Mouse (Mus musculus): ENCODE results near the gene Alg9. TPM values are rescaled to one million over a fixed set of nuclear protein-coding genes. Genes with fewer than 3 reads are reported as not detected.

Gene Alg9
- polyA plus RNA-seq, 1 experiment from 2014 or later, result 40.4 TPM

DNA sequence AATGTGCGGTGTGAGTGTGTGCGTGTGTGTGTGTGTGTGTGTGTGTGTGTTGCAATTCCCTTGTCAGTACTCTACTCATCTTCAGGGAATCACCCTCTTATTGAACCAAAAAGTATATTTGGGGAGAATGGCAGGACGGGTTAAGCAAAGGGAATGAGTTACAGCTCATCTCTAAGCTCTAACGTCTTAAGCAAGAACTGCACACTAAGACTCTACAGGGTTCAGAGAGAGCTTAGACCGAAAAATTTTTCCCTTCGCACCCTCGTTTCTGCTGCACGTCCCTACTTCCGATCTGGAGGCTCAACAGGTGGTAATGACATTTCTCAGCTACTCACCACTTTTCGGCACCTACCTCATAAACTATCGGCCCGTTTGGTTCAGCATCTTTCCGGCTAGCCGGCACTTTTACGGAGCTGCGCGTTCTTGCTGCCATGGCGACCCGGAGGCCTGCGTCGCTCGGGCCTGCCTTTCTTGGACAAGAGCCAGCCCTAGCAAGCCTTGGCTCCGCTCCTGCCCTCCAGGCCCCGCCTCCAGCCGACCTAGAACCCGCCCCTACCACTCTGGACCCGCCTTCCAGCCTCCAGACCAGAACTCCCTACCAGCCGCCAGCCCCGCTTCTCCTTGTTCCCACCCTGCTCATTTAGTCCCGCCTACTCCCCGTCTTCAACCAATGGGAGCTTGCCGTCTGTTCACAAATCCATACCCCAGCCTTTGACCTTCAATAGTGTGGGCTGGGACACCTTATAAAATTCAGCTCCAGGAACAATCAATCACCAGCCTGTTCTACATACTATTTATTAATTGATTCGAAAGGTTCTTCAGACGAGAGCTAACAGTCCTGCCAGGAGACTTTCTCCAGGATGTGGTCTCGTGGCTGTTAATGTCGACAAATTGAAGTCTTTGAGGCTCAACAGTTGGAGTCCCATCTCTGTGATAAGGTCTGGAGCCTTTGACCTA lies 35.6 kb upstream of the Alg9 start, which contains the start of gene Dixdc1:
Gene Dixdc1 (minus strand): TSS at position 604 of the 957 bp plus-strand sequence.
- H3K4me3 ChIP-seq (ENCODE audit: low read depth, low read length), result peak within 1 kb of the TSS; percentile 22
- H3K4me2 ChIP-seq (ENCODE audit: low read depth, severe bottlenecking), result peak within 1 kb of the TSS; percentile 47
- H3K4me1 ChIP-seq (ENCODE audit: control insufficient read depth, insufficient read depth, low read length), result peaks cover 5% of the 10 kb centered on the region; the same call in 1 of the 2 replicates
- H3K9me3 ChIP-seq (ENCODE audit: control insufficient read depth, low read length), result no peaks in the 10 kb centered on the region
- H3K27ac ChIP-seq (replicated peaks; ENCODE audit: low read depth, low read length), result no peak within 1 kb of the TSS
- H3K9ac ChIP-seq (ENCODE audit: low read length), result no peak within 1 kb of the TSS
- ATAC-seq (ENCODE audit: insufficient number of reproducible peaks, low FRiP score, low TSS enrichment, low read depth) (peak; percentile 96), DNase-seq (ENCODE audit: low spot score) (peak; percentile 95)
- no peaks in the 10 kb centered on the region for H3K36me3 ChIP-seq (ENCODE audit: control insufficient read depth, insufficient read depth, low read length)
- 12% methylated on average over 36 of the region's 36 CpGs for WGBS
- no peaks in the 10 kb centered on the region for H3K27me3 ChIP-seq (ENCODE audit: control insufficient read depth, insufficient read depth, low read length)

DNA sequence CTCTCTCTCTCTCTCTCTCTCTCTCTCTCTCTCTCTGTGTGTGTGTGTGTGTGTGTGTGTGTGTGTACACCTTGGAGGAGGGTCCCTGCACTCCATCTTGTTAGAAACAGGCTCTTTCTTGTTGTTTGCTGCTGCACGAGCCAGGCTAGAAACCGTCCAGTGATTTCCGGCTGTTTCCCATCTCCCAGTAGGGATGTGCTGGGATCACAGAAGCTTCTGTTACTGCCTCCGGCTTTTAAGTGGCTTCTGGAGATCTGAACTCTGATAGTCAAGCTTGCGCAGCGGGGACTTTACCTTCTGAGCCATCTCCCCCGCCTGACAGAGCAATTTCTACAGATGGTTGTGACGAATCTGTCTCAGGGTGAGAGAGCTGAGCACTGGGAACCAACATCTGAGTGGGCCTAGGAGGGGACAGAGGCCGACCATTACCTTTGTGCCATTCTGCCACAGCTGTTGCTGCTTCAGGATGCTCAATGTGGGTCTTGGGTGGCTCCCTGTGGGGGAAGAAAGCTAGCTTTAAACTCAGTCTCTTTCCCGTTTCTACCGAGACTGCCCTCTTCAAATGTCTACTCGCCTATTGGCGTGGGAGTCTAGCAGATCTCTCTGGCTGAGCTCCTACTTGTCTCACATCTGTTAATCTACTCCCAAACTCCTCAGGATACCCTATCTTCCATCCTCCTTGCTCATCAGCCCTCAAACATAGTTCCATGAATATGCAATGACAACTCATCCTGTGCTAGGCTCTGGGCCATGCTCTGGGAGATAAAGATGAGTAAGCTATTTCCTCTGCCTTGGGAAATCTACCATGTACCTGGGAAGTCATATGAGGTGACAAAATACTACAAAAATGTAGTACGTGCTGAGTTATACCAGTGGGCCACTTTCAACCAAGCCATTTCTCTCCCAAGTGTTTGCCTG lies 33.7 kb upstream of the Alg9 start:
- ATAC-seq (ENCODE audit: insufficient number of reproducible peaks, low FRiP score, low TSS enrichment, low read depth) (no peak), DNase-seq (ENCODE audit: low spot score) (no peak)
- Histone ChIP-seq H3K36me3 (ENCODE audit: control insufficient read depth, insufficient read depth, low read length) (no peaks in the 10 kb centered on the region), H3K4me1 (ENCODE audit: control insufficient read depth, insufficient read depth, low read length) (peaks cover 7% of the 10 kb centered on the region; the same call in 1 of the 2 replicates), H3K9me3 (ENCODE audit: control insufficient read depth, low read length) (no peaks in the 10 kb centered on the region), H3K4me3 (ENCODE audit: low read depth, low read length) (no peak overlapping the region), H3K4me2 (ENCODE audit: low read depth, severe bottlenecking) (no peak overlapping the region), H3K27ac (replicated peaks; ENCODE audit: low read depth, low read length) (no peak overlapping the region), H3K27me3 (ENCODE audit: control insufficient read depth, insufficient read depth, low read length) (no peaks in the 10 kb centered on the region), H3K9ac (ENCODE audit: low read length) (no peak overlapping the region)
- WGBS, result 82% methylated on average over 14 of the region's 14 CpGs

DNA sequence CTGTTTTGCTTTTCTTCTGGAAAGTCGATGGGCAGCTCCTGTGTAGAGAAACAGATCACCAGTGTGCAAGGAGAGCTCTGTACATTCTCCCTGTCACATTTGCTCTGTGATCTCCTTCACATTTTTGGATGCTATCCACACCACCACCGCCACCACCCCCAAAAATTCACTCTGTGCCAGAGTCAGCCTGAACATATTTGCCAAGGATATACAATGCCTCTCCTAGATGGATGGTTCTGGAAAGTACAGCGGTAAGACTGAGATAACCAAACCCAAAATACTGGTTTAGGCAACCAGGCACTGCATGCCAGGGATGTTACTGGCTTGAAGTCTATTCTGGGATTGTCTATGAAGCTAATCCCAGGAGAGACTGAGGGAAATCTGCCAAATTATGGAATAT lies 32.6 kb upstream of the Alg9 start:
- no peak overlapping the region for H3K9ac ChIP-seq (ENCODE audit: low read length)
- H3K4me2 ChIP-seq (ENCODE audit: low read depth, severe bottlenecking), result no peak overlapping the region
- ATAC-seq (ENCODE audit: insufficient number of reproducible peaks, low FRiP score, low TSS enrichment, low read depth) (no peak), DNase-seq (ENCODE audit: low spot score) (no peak)
- H3K4me1 ChIP-seq (ENCODE audit: control insufficient read depth, insufficient read depth, low read length), result peaks cover 8% of the 10 kb centered on the region; the same call in 1 of the 2 replicates
- no peaks in the 10 kb centered on the region for H3K36me3 ChIP-seq (ENCODE audit: control insufficient read depth, insufficient read depth, low read length)
- no peaks in the 10 kb centered on the region for H3K9me3 ChIP-seq (ENCODE audit: control insufficient read depth, low read length)
- H3K4me3 ChIP-seq (ENCODE audit: low read depth, low read length), result no peak overlapping the region
- H3K27me3 ChIP-seq (ENCODE audit: control insufficient read depth, insufficient read depth, low read length), result no peaks in the 10 kb centered on the region
- WGBS, result 93% methylated on average over 3 of the region's 3 CpGs
- no peak overlapping the region for H3K27ac ChIP-seq (replicated peaks; ENCODE audit: low read depth, low read length)

DNA sequence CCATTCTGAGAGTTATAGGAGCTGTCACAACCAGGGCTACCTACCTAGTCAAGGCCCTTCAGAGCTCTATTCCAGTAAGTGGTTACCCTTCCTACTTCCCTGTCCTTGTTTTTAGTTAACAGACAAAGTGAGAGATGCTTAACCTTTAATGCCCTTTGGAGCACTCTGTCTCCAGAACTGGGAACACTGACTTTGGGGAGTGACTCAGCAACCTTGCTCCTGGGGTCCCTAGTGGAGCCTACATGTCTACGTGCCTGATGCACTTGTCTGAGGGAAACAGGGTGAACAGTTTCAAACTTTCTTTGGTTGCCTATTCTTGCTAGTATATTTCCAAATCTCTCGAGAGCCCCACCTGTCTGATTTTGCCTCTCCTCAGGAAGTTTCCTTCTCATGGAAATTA lies 32.1 kb upstream of the Alg9 start:
- no peak overlapping the region for H3K27ac ChIP-seq (replicated peaks; ENCODE audit: low read depth, low read length)
- no peak for ATAC-seq (ENCODE audit: insufficient number of reproducible peaks, low FRiP score, low TSS enrichment, low read depth)
- peaks cover 8% of the 10 kb centered on the region; the same call in 1 of the 2 replicates for H3K4me1 ChIP-seq (ENCODE audit: control insufficient read depth, insufficient read depth, low read length)
- H3K9ac ChIP-seq (ENCODE audit: low read length), result no peak overlapping the region
- no peak overlapping the region for H3K4me3 ChIP-seq (ENCODE audit: low read depth, low read length)
- no peaks in the 10 kb centered on the region for H3K36me3 ChIP-seq (ENCODE audit: control insufficient read depth, insufficient read depth, low read length)
- no peaks in the 10 kb centered on the region for H3K27me3 ChIP-seq (ENCODE audit: control insufficient read depth, insufficient read depth, low read length)
- no peaks in the 10 kb centered on the region for H3K9me3 ChIP-seq (ENCODE audit: control insufficient read depth, low read length)
- DNase-seq (ENCODE audit: low spot score), result no peak
- WGBS, result 73% methylated on average over 2 of the region's 2 CpGs
- no peak overlapping the region for H3K4me2 ChIP-seq (ENCODE audit: low read depth, severe bottlenecking)

DNA sequence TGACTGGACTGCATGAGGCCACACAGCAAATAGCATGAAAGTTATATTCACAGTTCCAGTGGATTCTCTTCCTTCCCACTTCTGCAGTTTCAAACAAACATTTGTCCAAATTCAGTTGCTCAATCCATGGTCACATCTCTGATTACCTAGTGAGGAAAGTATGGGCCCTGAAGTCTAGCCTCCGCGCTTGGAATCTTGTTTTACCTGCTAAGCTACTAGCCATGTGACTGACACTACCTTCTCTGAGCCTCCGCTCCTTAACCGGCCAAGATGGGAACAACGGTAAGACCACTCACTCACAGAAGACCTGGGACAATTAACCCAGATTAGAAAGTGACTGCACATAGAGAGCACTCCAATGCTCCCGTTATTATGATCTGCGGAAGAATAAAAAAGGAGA lies 29.0 kb upstream of the Alg9 start:
- Histone ChIP-seq H3K4me2 (ENCODE audit: low read depth, severe bottlenecking) (peak overlapping the region; percentile 55; the same call in 1 of the 2 replicates), H3K9me3 (ENCODE audit: control insufficient read depth, low read length) (no peaks in the 10 kb centered on the region), H3K4me3 (ENCODE audit: low read depth, low read length) (0 out of 2 replicates have a peak overlapping the region, but pooled peaks have one; percentile 20), H3K27me3 (ENCODE audit: control insufficient read depth, insufficient read depth, low read length) (no peaks in the 10 kb centered on the region), H3K27ac (replicated peaks; ENCODE audit: low read depth, low read length) (no peak overlapping the region), H3K4me1 (ENCODE audit: control insufficient read depth, insufficient read depth, low read length) (0 out of 2 replicates have a peak, but pooled peaks cover 3% of the 10 kb centered on the region), H3K36me3 (ENCODE audit: control insufficient read depth, insufficient read depth, low read length) (no peaks in the 10 kb centered on the region), H3K9ac (ENCODE audit: low read length) (peak overlapping the region; percentile 46; the same call in 1 of the 2 replicates)
- 13% methylated on average over 7 of the region's 7 CpGs for WGBS
- no peak for ATAC-seq (ENCODE audit: insufficient number of reproducible peaks, low FRiP score, low TSS enrichment, low read depth)
- DNase-seq (ENCODE audit: low spot score), result no peak

DNA sequence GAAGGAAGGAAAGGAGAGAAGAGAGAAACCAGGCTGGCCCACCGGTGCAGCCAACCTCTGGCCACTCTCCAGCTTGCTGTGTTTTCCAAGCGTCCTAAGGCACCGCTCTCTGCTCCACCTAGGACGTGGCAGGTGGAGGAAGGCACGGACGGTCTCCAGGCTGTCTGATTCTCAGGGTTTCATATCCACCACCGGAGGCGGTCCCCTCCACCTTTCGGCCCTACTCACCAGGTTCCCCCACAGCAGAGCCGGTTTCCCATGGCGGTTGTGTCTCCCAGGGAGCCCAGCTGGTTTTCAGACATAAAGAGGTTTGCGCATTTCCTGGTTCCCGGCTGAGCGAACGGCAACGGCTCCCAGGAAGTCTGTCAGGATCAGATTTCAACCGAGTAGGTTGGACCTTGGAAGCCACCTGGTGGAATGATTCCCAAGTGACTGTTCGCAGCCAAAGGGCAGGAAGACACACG lies 28.6 kb upstream of the Alg9 start, which contains the start of gene 2310030G06Rik:
Gene 2310030G06Rik (minus strand): TSS at position 323 of the 464 bp plus-strand sequence.
- Histone ChIP-seq H3K4me2 (ENCODE audit: low read depth, severe bottlenecking) (peak within 1 kb of the TSS; percentile 55), H3K27ac (replicated peaks; ENCODE audit: low read depth, low read length) (no peak within 1 kb of the TSS), H3K9ac (ENCODE audit: low read length) (peak within 1 kb of the TSS; percentile 46; the same call in 1 of the 2 replicates), H3K9me3 (ENCODE audit: control insufficient read depth, low read length) (no peaks in the 10 kb centered on the region), H3K36me3 (ENCODE audit: control insufficient read depth, insufficient read depth, low read length) (no peaks in the 10 kb centered on the region), H3K4me3 (ENCODE audit: low read depth, low read length) (peak within 1 kb of the TSS; percentile 20), H3K4me1 (ENCODE audit: control insufficient read depth, insufficient read depth, low read length) (0 out of 2 replicates have a peak, but pooled peaks cover 3% of the 10 kb centered on the region), H3K27me3 (ENCODE audit: control insufficient read depth, insufficient read depth, low read length) (no peaks in the 10 kb centered on the region)
- WGBS, result 2% methylated on average over 19 of the region's 19 CpGs
- no peak for ATAC-seq (ENCODE audit: insufficient number of reproducible peaks, low FRiP score, low TSS enrichment, low read depth)
- DNase-seq (ENCODE audit: low spot score), result peak; percentile 58

DNA sequence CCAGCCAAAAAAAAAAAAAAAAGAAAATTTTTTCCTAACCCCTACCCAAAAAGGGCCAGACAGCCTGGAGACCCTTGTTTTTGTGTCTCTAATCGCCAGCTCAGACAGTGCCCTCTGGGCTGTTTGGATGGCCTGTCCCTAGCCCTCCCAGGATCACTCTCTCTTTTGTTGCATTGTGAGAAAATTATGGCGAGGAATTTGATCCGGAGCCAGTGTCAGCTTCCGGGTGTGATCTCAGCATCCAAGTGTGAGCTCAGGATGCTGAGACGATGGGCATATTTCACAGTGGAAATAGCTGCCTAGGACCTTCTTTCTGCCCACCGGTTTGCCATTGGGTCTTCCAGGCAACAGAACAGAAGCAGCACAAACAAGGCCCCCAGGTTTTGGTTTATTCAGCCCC lies 24.1 kb upstream of the Alg9 start:
- no peak overlapping the region for H3K4me2 ChIP-seq (ENCODE audit: low read depth, severe bottlenecking)
- no peaks in the 10 kb centered on the region for H3K27me3 ChIP-seq (ENCODE audit: control insufficient read depth, insufficient read depth, low read length)
- no peak overlapping the region for H3K4me3 ChIP-seq (ENCODE audit: low read depth, low read length)
- no peaks in the 10 kb centered on the region for H3K36me3 ChIP-seq (ENCODE audit: control insufficient read depth, insufficient read depth, low read length)
- 85% methylated on average over 6 of the region's 6 CpGs for WGBS
- no peaks in the 10 kb centered on the region for H3K9me3 ChIP-seq (ENCODE audit: control insufficient read depth, low read length)
- H3K9ac ChIP-seq (ENCODE audit: low read length), result no peak overlapping the region
- ATAC-seq (ENCODE audit: insufficient number of reproducible peaks, low FRiP score, low TSS enrichment, low read depth) (no peak), DNase-seq (ENCODE audit: low spot score) (no peak)
- no peak overlapping the region for H3K27ac ChIP-seq (replicated peaks; ENCODE audit: low read depth, low read length)
- 0 out of 2 replicates have a peak, but pooled peaks cover 3% of the 10 kb centered on the region for H3K4me1 ChIP-seq (ENCODE audit: control insufficient read depth, insufficient read depth, low read length)

DNA sequence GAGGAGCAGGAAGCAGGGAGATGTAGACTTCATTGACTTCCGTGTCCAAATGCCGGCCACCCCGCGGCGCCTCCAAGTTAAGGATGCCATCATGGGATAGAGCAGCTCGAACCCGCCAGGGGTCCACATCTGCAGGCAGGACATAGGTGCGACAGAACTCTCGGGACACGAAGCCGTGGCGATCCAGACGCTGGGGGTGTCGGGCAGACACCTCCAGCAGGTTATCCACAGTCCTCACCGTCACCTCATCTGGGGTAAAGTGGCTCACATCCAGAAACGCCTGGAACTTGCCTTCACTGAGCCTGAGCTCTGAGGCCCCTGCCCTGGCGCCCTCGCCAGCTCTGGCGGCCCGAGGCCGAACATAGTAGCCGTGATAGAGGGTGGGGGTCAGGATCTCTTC lies 23.5 kb upstream of the Alg9 start, which contains the start of gene Cryab:
Gene Cryab (plus strand): TSS at position 3 of the 400 bp plus-strand sequence.
- Histone ChIP-seq H3K36me3 (ENCODE audit: control insufficient read depth, insufficient read depth, low read length) (no peaks in the 10 kb centered on the region), H3K4me3 (ENCODE audit: low read depth, low read length) (no peak within 1 kb of the TSS), H3K9me3 (ENCODE audit: control insufficient read depth, low read length) (no peaks in the 10 kb centered on the region), H3K4me2 (ENCODE audit: low read depth, severe bottlenecking) (no peak within 1 kb of the TSS), H3K4me1 (ENCODE audit: control insufficient read depth, insufficient read depth, low read length) (no peaks in the 10 kb centered on the region), H3K27ac (replicated peaks; ENCODE audit: low read depth, low read length) (no peak within 1 kb of the TSS), H3K27me3 (ENCODE audit: control insufficient read depth, insufficient read depth, low read length) (no peaks in the 10 kb centered on the region), H3K9ac (ENCODE audit: low read length) (no peak within 1 kb of the TSS)
- no peak for DNase-seq (ENCODE audit: low spot score)
- no peak for ATAC-seq (ENCODE audit: insufficient number of reproducible peaks, low FRiP score, low TSS enrichment, low read depth)
- 65% methylated on average over 22 of the region's 22 CpGs for WGBS
